Mouse (Mus musculus): ENCODE measurements around the gene Uqcc1. TPM values are rescaled to one million over a fixed set of nuclear protein-coding genes. Genes with fewer than 3 reads are reported as not detected.

Uqcc1 gene
- total and polyA plus RNA-seq, 3 experiments, result 4.2 to 35.8 (median 29.9) TPM

DNA sequence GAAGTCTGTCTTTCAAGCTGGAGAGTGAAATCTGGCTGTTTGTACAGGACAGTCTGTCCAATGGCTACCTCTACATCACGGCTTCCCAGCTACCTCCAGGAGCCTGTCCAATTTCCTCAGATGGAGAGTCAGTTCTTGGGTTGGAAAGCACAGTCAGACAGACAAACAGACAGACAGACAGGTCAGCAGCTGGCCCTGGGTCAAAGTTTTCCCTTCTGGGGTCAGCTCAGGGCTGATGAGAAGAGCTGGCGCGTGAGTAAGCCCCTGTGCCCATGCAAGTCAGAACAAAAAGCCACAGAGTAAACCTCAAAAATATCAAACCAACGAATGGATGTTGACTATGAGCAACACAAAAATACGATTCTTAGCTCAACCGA, 26.5 kb downstream of the Uqcc1 start:
- peaks cover 87% of the 10 kb centered on the region for H3K36me3 ChIP-seq (replicated peaks)
- TF ChIP-seq CTCF (IDR thresholded peaks at IDR 0.05; ENCODE audit: low read depth, low read length), result no peak
- TF ChIP-seq GATA1 (IDR thresholded peaks at IDR 0.05; ENCODE audit: borderline replicate concordance, low read length), result no peak
- no peak for TF ChIP-seq GATA2 (IDR thresholded peaks at IDR 0.05; ENCODE audit: borderline replicate concordance, low read depth, low read length)
- TF ChIP-seq TAL1 (conservative IDR thresholded peaks at IDR 0.05; ENCODE audit: low read depth, low read length), result no peak
- TF ChIP-seq POLR2AphosphoS5 (IDR thresholded peaks at IDR 0.05; ENCODE audit: insufficient replicate concordance, low read depth, low read length), result no peak
- no peaks in the 10 kb centered on the region for H3K27me3 ChIP-seq (ENCODE audit: insufficient read depth, low read length)
- H3K4me1 ChIP-seq (ENCODE audit: insufficient read depth, low read depth, low read length), result no peaks in the 10 kb centered on the region
- H3K9me3 ChIP-seq (replicated peaks), result no peaks in the 10 kb centered on the region
- DNase-seq (ENCODE audit: low spot score), result no peak
- ATAC-seq (ENCODE audit: extremely low read depth, insufficient number of reproducible peaks, low FRiP score, poor library complexity, severe bottlenecking), result no peak
- no peak overlapping the region for H3K4me3 ChIP-seq (ENCODE audit: low read depth, low read length)

- ATAC-seq (ENCODE audit: extremely low read depth, insufficient number of reproducible peaks, low FRiP score, poor library complexity, severe bottlenecking) (no peak), DNase-seq (ENCODE audit: low spot score) (no peak)
- no peaks in the 10 kb centered on the region for H3K4me1 ChIP-seq (ENCODE audit: insufficient read depth, low read depth, low read length)
- H3K4me3 ChIP-seq (ENCODE audit: low read depth, low read length), result no peak overlapping the region
- TF ChIP-seq TAL1 (conservative IDR thresholded peaks at IDR 0.05; ENCODE audit: low read depth, low read length) (no peak), GATA2 (IDR thresholded peaks at IDR 0.05; ENCODE audit: borderline replicate concordance, low read depth, low read length) (no peak), GATA1 (IDR thresholded peaks at IDR 0.05; ENCODE audit: borderline replicate concordance, low read length) (no peak), POLR2AphosphoS5 (IDR thresholded peaks at IDR 0.05; ENCODE audit: insufficient replicate concordance, low read depth, low read length) (no peak), CTCF (IDR thresholded peaks at IDR 0.05; ENCODE audit: low read depth, low read length) (no peak)
- H3K27me3 ChIP-seq (ENCODE audit: insufficient read depth, low read length), result no peaks in the 10 kb centered on the region
- H3K9me3 ChIP-seq (replicated peaks), result no peaks in the 10 kb centered on the region
- H3K36me3 ChIP-seq (replicated peaks), result peaks cover 88% of the 10 kb centered on the region
Observed at GRCm38 (mm10) chr2:155902989-155903631, 27.0 kb downstream of the Uqcc1 start.

GRCm38 (mm10) chr2:155895046-155895735, 34.9 kb downstream of the Uqcc1 start:
- no peak for DNase-seq (ENCODE audit: low spot score)
- H3K4me1 ChIP-seq (ENCODE audit: insufficient read depth, low read depth, low read length), result no peaks in the 10 kb centered on the region
- peaks cover 89% of the 10 kb centered on the region for H3K36me3 ChIP-seq (replicated peaks)
- no peaks in the 10 kb centered on the region for H3K27me3 ChIP-seq (ENCODE audit: insufficient read depth, low read length)
- no peaks in the 10 kb centered on the region for H3K9me3 ChIP-seq (replicated peaks)
- ATAC-seq (ENCODE audit: extremely low read depth, insufficient number of reproducible peaks, low FRiP score, poor library complexity, severe bottlenecking), result no peak
- TF ChIP-seq GATA1 (IDR thresholded peaks at IDR 0.05; ENCODE audit: borderline replicate concordance, low read length) (no peak), GATA2 (IDR thresholded peaks at IDR 0.05; ENCODE audit: borderline replicate concordance, low read depth, low read length) (no peak), CTCF (IDR thresholded peaks at IDR 0.05; ENCODE audit: low read depth, low read length) (no peak), TAL1 (conservative IDR thresholded peaks at IDR 0.05; ENCODE audit: low read depth, low read length) (no peak), POLR2AphosphoS5 (IDR thresholded peaks at IDR 0.05; ENCODE audit: insufficient replicate concordance, low read depth, low read length) (no peak)
- H3K4me3 ChIP-seq (ENCODE audit: low read depth, low read length), result no peak overlapping the region

- H3K4me3 ChIP-seq (ENCODE audit: low read depth, low read length), result no peak overlapping the region
- ATAC-seq (ENCODE audit: extremely low read depth, insufficient number of reproducible peaks, low FRiP score, poor library complexity, severe bottlenecking) (no peak), DNase-seq (ENCODE audit: low spot score) (no peak)
- H3K9me3 ChIP-seq (replicated peaks), result no peaks in the 10 kb centered on the region
- no peaks in the 10 kb centered on the region for H3K27me3 ChIP-seq (ENCODE audit: insufficient read depth, low read length)
- H3K4me1 ChIP-seq (ENCODE audit: insufficient read depth, low read depth, low read length), result no peaks in the 10 kb centered on the region
- TF ChIP-seq POLR2AphosphoS5 (IDR thresholded peaks at IDR 0.05; ENCODE audit: insufficient replicate concordance, low read depth, low read length) (no peak), CTCF (IDR thresholded peaks at IDR 0.05; ENCODE audit: low read depth, low read length) (no peak), GATA2 (IDR thresholded peaks at IDR 0.05; ENCODE audit: borderline replicate concordance, low read depth, low read length) (no peak), GATA1 (IDR thresholded peaks at IDR 0.05; ENCODE audit: borderline replicate concordance, low read length) (no peak), TAL1 (conservative IDR thresholded peaks at IDR 0.05; ENCODE audit: low read depth, low read length) (no peak)
- H3K36me3 ChIP-seq (replicated peaks), result peaks cover 89% of the 10 kb centered on the region
Observed at GRCm38 (mm10) chr2:155894307-155895045, 35.6 kb downstream of the Uqcc1 start.

DNA sequence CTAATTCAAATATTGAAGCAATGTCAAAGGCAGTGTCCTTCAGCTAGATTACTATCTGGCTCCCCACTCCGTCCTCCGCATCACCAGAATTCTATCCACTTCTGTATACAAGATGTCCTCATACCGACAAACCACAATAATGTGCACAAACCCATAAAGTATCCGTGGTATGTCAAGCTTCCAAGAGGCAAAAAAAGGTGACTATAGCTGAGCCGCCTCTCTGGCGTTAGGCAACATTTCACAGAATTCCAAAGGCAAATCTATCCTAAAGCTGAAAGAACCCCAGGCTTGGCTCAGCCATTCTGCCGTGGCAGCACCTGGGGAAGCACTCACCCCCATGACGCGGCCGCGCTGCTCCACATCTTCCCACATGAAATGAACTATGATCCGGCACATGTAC, 43.3 kb downstream of the Uqcc1 start:
- ATAC-seq (ENCODE audit: extremely low read depth, insufficient number of reproducible peaks, low FRiP score, poor library complexity, severe bottlenecking) (no peak), DNase-seq (ENCODE audit: low spot score) (no peak)
- Histone ChIP-seq H3K9me3 (replicated peaks) (no peaks in the 10 kb centered on the region), H3K27me3 (ENCODE audit: insufficient read depth, low read length) (no peaks in the 10 kb centered on the region), H3K4me1 (ENCODE audit: insufficient read depth, low read depth, low read length) (no peaks in the 10 kb centered on the region), H3K36me3 (replicated peaks) (peaks cover 88% of the 10 kb centered on the region), H3K4me3 (ENCODE audit: low read depth, low read length) (no peak overlapping the region)
- TF ChIP-seq CTCF (IDR thresholded peaks at IDR 0.05; ENCODE audit: low read depth, low read length) (no peak), GATA1 (IDR thresholded peaks at IDR 0.05; ENCODE audit: borderline replicate concordance, low read length) (no peak), GATA2 (IDR thresholded peaks at IDR 0.05; ENCODE audit: borderline replicate concordance, low read depth, low read length) (no peak), POLR2AphosphoS5 (IDR thresholded peaks at IDR 0.05; ENCODE audit: insufficient replicate concordance, low read depth, low read length) (no peak), TAL1 (conservative IDR thresholded peaks at IDR 0.05; ENCODE audit: low read depth, low read length) (no peak)

- TF ChIP-seq POLR2AphosphoS5 (IDR thresholded peaks at IDR 0.05; ENCODE audit: insufficient replicate concordance, low read depth, low read length) (no peak), GATA2 (IDR thresholded peaks at IDR 0.05; ENCODE audit: borderline replicate concordance, low read depth, low read length) (no peak), TAL1 (conservative IDR thresholded peaks at IDR 0.05; ENCODE audit: low read depth, low read length) (no peak), GATA1 (IDR thresholded peaks at IDR 0.05; ENCODE audit: borderline replicate concordance, low read length) (no peak), CTCF (IDR thresholded peaks at IDR 0.05; ENCODE audit: low read depth, low read length) (no peak)
- H3K9me3 ChIP-seq (replicated peaks), result no peaks in the 10 kb centered on the region
- DNase-seq (ENCODE audit: low spot score) (no peak), ATAC-seq (ENCODE audit: extremely low read depth, insufficient number of reproducible peaks, low FRiP score, poor library complexity, severe bottlenecking) (no peak)
- no peak overlapping the region for H3K4me3 ChIP-seq (ENCODE audit: low read depth, low read length)
- H3K36me3 ChIP-seq (replicated peaks), result peaks cover 92% of the 10 kb centered on the region
- no peaks in the 10 kb centered on the region for H3K4me1 ChIP-seq (ENCODE audit: insufficient read depth, low read depth, low read length)
- H3K27me3 ChIP-seq (ENCODE audit: insufficient read depth, low read length), result no peaks in the 10 kb centered on the region
Observed at GRCm38 (mm10) chr2:155885271-155885697, 44.8 kb downstream of the Uqcc1 start.

Measured in G1E (cell line).